Mouse (Mus musculus) myocyte (in vitro differentiated cells): ENCODE measurements around the gene Ankrd1. TPM values are rescaled to one million over a fixed set of nuclear protein-coding genes. Genes with fewer than 3 reads are reported as not detected.

Experiments
- H3K27me3 ChIP-seq: one replicate; pipeline ENCODE4 v1.6.1; 2011; ENCODE audit not compliant: control insufficient read depth, insufficient read depth, insufficient read length
- H3K36me3 ChIP-seq: one replicate; pipeline ENCODE4 v1.6.1; 2011; ENCODE audit not compliant: control insufficient read depth, insufficient read depth
- H3K4me2 ChIP-seq: one replicate; pipeline ENCODE4 v1.6.1; 2011; ENCODE audit warnings: low read depth, control low read depth
- H3K4me3 ChIP-seq: one replicate; pipeline ENCODE4 v1.5.1; 2011; ENCODE audit warnings: mild to moderate bottlenecking, control low read depth, moderate library complexity
- H3K79me2 ChIP-seq: one replicate; pipeline ENCODE4 v1.6.1; 2011; ENCODE audit not compliant: control insufficient read depth, insufficient read depth
- H3ac ChIP-seq: one replicate; pipeline ENCODE4 v1.6.1; 2011; ENCODE audit not compliant: control insufficient read depth, insufficient read length
- CEBPB ChIP-seq: IDR thresholded peaks from 2 replicates; pipeline ENCODE4 v1.6.1; 2011; ENCODE audit warnings: mild to moderate bottlenecking, moderate library complexity; ENCODE audit not compliant: poor library complexity, insufficient read depth, severe bottlenecking
- E2F4 ChIP-seq: IDR thresholded peaks from one replicate; pipeline ENCODE4 v1.6.1; 2011; ENCODE audit warnings: mild to moderate bottlenecking, control low read depth, moderate library complexity; ENCODE audit not compliant: insufficient read depth
- MAX ChIP-seq: IDR thresholded peaks from one replicate; pipeline ENCODE4 v1.6.1; 2011; ENCODE audit warnings: low read depth, mild to moderate bottlenecking, control low read depth
- MYOD1 ChIP-seq, 3 experiments: IDR thresholded peaks; one replicate each; pipeline ENCODE4 v1.6.1; 2011; ENCODE audit warnings: control low read depth in 2 of 3, low read depth in 2 of 3, mild to moderate bottlenecking in 2 of 3, moderate library complexity in 1 of 3; ENCODE audit not compliant: insufficient read length in 2 of 3, control insufficient read depth in 1 of 3
- MYOG ChIP-seq, 3 experiments: IDR thresholded peaks; one replicate each; pipeline ENCODE4 v1.6.1; 2011; ENCODE audit warnings: control low read depth in 2 of 3, low read depth in 2 of 3, mild to moderate bottlenecking in 2 of 3; ENCODE audit not compliant: insufficient read length in 2 of 3, control insufficient read depth in 1 of 3, insufficient read depth in 1 of 3
- POLR2A ChIP-seq: IDR thresholded peaks from one replicate; pipeline ENCODE4 v1.6.1; 2011; ENCODE audit warnings: low read depth, mild to moderate bottlenecking, control low read depth, moderate library complexity; ENCODE audit not compliant: insufficient read length
- POLR2AphosphoS2 ChIP-seq: IDR thresholded peaks from one replicate; pipeline ENCODE4 v1.6.1; 2011; ENCODE audit warnings: low read depth, control low read depth; ENCODE audit not compliant: insufficient read length
- REST ChIP-seq: IDR thresholded peaks from one replicate; pipeline ENCODE4 v1.6.1; 2011; ENCODE audit warnings: mild to moderate bottlenecking, control low read depth, moderate library complexity; ENCODE audit not compliant: insufficient read depth, insufficient read length
- SRF ChIP-seq: IDR thresholded peaks from one replicate; pipeline ENCODE4 v1.6.1; 2011; ENCODE audit warnings: low read depth; ENCODE audit not compliant: control insufficient read depth, insufficient read length
- TCF12 ChIP-seq: IDR thresholded peaks from one replicate; pipeline ENCODE4 v1.6.1; 2011; ENCODE audit warnings: mild to moderate bottlenecking, control low read depth; ENCODE audit not compliant: poor library complexity, insufficient read depth, severe bottlenecking
- TCF3 ChIP-seq: IDR thresholded peaks from one replicate; pipeline ENCODE4 v1.6.1; 2011; ENCODE audit warnings: low read depth, control low read depth; ENCODE audit not compliant: insufficient read length
- USF1 ChIP-seq: IDR thresholded peaks from one replicate; pipeline ENCODE4 v1.6.1; 2011; ENCODE audit warnings: low read depth, mild to moderate bottlenecking, control low read depth, moderate library complexity
- polyA plus RNA-seq: library from polyadenylated mRNA; unstranded; fragments of >200 nt; fragmentation: generic; extraction: Trizol; gene quantifications from one replicate; pipeline ENCODE4 v1.2.1, GENCODE M21; 2012; ENCODE audit warnings: missing spikeins

The Ankrd1 gene
- polyA plus RNA-seq, 1 experiment, result 310 TPM

DNA sequence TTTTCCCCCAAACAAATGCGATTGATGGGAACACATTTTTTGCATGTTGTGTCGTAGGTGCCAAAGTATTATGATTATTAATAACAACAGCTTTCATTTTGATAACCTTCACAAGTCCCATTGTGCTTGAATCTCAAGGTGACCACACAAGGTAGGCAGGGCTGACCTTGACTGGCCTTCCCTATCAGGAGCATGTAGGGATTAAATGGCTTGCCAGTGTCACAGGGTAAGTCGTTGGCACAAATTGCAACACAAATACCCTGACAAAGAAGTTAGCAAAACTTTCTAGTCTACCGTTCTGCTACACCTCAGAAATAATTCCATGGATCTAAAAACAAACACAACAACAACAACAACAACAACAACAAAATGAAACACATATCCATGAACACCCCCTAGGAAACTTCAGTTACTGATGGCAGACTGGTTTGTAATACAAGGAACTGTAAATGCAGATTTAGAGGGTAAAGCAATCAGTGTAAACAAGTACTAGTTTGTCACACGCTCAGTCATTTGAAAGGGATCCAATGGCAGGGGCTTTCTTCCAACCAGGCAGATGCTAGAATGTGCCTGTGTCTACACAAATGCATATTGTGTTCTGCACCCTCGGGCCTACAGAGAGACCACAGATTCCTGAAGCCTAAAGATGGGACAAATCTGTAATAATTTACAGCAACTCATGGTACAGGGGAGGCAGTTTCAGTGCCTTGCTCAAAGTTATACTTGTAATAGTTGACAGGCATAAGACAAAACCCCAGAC is 46.7 kb upstream of the Ankrd1 start:
- Histone ChIP-seq H3K4me2 (no peak overlapping the region), H3K79me2 (no peaks in the 10 kb centered on the region), H3K4me3 (no peak overlapping the region), H3K27me3 (no peaks in the 10 kb centered on the region), H3ac (no peak overlapping the region), H3K36me3 (no peaks in the 10 kb centered on the region)
- TF ChIP-seq E2F4 (no peak), MYOG (IDR thresholded peaks at IDR 0.05; ENCODE audit: control insufficient read depth in 1 of 3, insufficient read depth in 1 of 3, insufficient read length in 2 of 3, low read depth in 2 of 3) (no peak), TCF12 (no peak), USF1 (no peak), MYOD1 (IDR thresholded peaks at IDR 0.05; ENCODE audit: control insufficient read depth in 1 of 3, insufficient read length in 2 of 3, low read depth in 2 of 3) (no peak), SRF (no peak), POLR2A (no peak), POLR2AphosphoS2 (no peak), TCF3 (no peak), REST (no peak), CEBPB (no peak), MAX (no peak)

DNA sequence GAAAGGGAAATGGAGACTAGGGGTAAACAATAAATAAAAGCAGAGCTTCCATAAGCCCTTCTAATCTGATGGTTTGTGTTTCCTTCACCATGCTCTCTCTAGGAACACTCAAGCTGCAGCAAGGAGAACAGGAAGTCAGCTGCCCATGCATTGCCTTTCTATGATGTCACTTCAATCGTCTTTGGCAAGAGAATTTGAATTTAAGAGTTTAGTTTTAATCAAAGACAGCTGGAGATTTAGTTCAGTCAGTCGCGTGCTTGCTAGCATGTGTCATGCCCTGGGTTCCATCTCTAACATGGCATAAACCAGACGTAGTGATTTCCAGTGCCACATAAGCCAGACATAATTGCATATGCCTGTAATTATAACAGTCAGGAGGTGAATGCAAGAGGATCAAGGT is 45.5 kb upstream of the Ankrd1 start:
- Histone ChIP-seq H3K36me3 (no peaks in the 10 kb centered on the region), H3K4me3 (no peak overlapping the region), H3K4me2 (no peak overlapping the region), H3K79me2 (no peaks in the 10 kb centered on the region), H3ac (no peak overlapping the region), H3K27me3 (no peaks in the 10 kb centered on the region)
- no peak for TF ChIP-seq MAX
- TF ChIP-seq CEBPB, result no peak
- TF ChIP-seq TCF12, result no peak
- no peak for TF ChIP-seq POLR2AphosphoS2
- no peak for TF ChIP-seq E2F4
- no peak for TF ChIP-seq TCF3
- TF ChIP-seq MYOG (IDR thresholded peaks at IDR 0.05; ENCODE audit: control insufficient read depth in 1 of 3, insufficient read depth in 1 of 3, insufficient read length in 2 of 3, low read depth in 2 of 3), result no peak
- no peak for TF ChIP-seq REST
- TF ChIP-seq MYOD1 (IDR thresholded peaks at IDR 0.05; ENCODE audit: control insufficient read depth in 1 of 3, insufficient read length in 2 of 3, low read depth in 2 of 3), result no peak
- no peak for TF ChIP-seq SRF
- TF ChIP-seq USF1, result no peak
- TF ChIP-seq POLR2A, result no peak

DNA sequence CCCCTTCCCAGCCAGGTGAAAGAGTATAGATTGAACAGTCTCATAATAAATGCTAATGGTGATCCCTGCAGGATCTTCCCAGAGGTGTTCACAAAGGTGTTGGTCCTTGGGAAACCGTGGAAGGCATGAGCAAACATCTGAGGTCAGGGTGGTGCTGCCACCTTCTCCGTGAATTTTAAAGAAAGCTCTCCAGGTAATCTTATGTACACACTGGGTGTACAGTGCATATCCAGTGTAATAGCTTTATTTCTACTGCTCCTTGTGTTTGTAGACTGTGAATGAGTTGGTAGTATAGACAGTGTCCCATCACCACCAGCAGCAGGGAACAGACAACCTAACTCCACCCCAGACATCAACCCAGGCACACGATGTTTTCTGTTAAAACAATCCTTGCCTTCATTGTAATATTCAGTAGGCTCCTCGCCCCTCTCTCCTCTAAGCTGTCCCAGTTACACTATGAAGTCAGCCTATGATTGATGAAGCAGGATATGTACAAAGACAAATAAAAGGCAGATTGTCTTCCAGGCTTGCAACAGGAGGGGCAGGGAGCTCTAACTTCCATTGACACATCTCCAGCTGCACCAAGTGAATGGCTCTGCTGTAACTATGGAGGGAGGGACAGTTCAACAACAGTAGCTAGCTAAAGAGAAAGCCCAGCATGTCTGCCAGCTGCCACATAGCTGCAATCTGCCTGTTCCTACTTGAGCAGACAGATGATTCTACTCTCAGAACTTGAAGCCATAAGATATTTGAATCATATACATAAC is 30.5 kb upstream of the Ankrd1 start:
- Histone ChIP-seq H3K4me2 (no peak overlapping the region), H3ac (no peak overlapping the region), H3K36me3 (no peaks in the 10 kb centered on the region), H3K27me3 (no peaks in the 10 kb centered on the region), H3K4me3 (no peak overlapping the region), H3K79me2 (no peaks in the 10 kb centered on the region)
- TF ChIP-seq E2F4, result no peak
- no peak for TF ChIP-seq MAX
- no peak for TF ChIP-seq SRF
- TF ChIP-seq TCF3, result no peak
- no peak for TF ChIP-seq USF1
- no peak for TF ChIP-seq POLR2A
- TF ChIP-seq POLR2AphosphoS2, result no peak
- TF ChIP-seq REST, result no peak
- no peak for TF ChIP-seq TCF12
- TF ChIP-seq MYOG (IDR thresholded peaks at IDR 0.05; ENCODE audit: control insufficient read depth in 1 of 3, insufficient read depth in 1 of 3, insufficient read length in 2 of 3, low read depth in 2 of 3), result no peak
- no peak for TF ChIP-seq MYOD1 (IDR thresholded peaks at IDR 0.05; ENCODE audit: control insufficient read depth in 1 of 3, insufficient read length in 2 of 3, low read depth in 2 of 3)

DNA sequence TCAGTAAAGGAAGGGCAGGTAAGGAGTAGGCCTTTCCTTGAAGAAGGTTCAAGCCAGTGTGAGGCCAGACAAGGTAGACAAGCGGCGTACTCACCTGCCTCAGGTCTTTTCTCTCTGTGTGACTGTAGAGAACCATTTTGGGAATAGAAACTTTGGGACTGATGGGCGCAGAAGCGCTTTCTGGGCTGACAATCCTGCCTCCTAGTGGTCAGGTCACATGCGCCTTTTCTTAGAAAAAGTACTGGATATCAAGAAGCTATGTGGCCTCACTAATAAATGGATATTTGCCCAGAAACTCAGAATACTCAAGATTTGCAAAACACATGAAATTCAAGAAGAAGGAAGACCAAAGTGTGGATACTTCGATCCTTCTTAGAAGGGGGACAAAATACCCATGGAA is 28.7 kb upstream of the Ankrd1 start:
- Histone ChIP-seq H3K36me3 (no peaks in the 10 kb centered on the region), H3K79me2 (no peaks in the 10 kb centered on the region), H3ac (no peak overlapping the region), H3K4me2 (no peak overlapping the region), H3K27me3 (no peaks in the 10 kb centered on the region), H3K4me3 (no peak overlapping the region)
- TF ChIP-seq MAX (no peak), REST (no peak), MYOD1 (IDR thresholded peaks at IDR 0.05; ENCODE audit: control insufficient read depth in 1 of 3, insufficient read length in 2 of 3, low read depth in 2 of 3) (no peak), USF1 (no peak), SRF (no peak), POLR2AphosphoS2 (no peak), MYOG (IDR thresholded peaks at IDR 0.05; ENCODE audit: control insufficient read depth in 1 of 3, insufficient read depth in 1 of 3, insufficient read length in 2 of 3, low read depth in 2 of 3) (no peak), TCF3 (no peak), POLR2A (no peak), TCF12 (no peak), E2F4 (no peak), CEBPB (no peak)
